Mouse (Mus musculus) embryonic facial prominence, embryonic 14.5 days (tissue): ENCODE measurements at regions not wholly inside any gene's neighbourhood (a gene's known extent, or its start where the extent isn't known, plus 50 kb on each side); places are given as distances from the start of the nearest gene placed in this dataset.
"Not testable (repeated sequence)": the region's sequence is repeated elsewhere in the genome, so short reads cannot be mapped to it uniquely, and the experiment has no call there.

Experiments
- ATAC-seq: fragments of 200-750 bp; cut with Nextera tagmentation; 2 replicates; pipeline ENCODE4 v1.8.0; 2017; ENCODE audit warnings: low read depth, moderate number of reproducible peaks, moderate TSS enrichment
- DNase-seq: peaks from one replicate; pipeline ENCODE4 v3.0.0-alpha.2; 2015; ENCODE audit warnings: low spot score
- H3K27ac ChIP-seq: fragments of 300-500 bp; sonication (generic); replicated peaks from 2 replicates; pipeline ENCODE4 v1.5.1; 2014; ENCODE audit warnings: low read depth, mild to moderate bottlenecking, low read length, moderate library complexity
- H3K27me3 ChIP-seq: fragments of 300-500 bp; sonication (generic); replicated peaks from 2 replicates; pipeline ENCODE4 v1.6.1; 2014; ENCODE audit warnings: low read length; ENCODE audit not compliant: control insufficient read depth, insufficient read depth
- H3K36me3 ChIP-seq: fragments of 300-500 bp; sonication (generic); 2 replicates; pipeline ENCODE4 v1.6.1; 2014; ENCODE audit warnings: low read length, mixed read lengths; ENCODE audit not compliant: control insufficient read depth, insufficient read depth
- H3K4me1 ChIP-seq: fragments of 300-500 bp; sonication (generic); 2 replicates; pipeline ENCODE4 v1.6.1; 2014; ENCODE audit warnings: antibody characterized with exemption, low read length; ENCODE audit not compliant: control insufficient read depth, insufficient read depth
- H3K4me2 ChIP-seq: fragments of 300-500 bp; sonication (generic); 2 replicates; pipeline ENCODE4 v1.6.1; 2014; ENCODE audit warnings: low read depth, mild to moderate bottlenecking, low read length, moderate library complexity, mixed read lengths
- H3K4me3 ChIP-seq: fragments of 300-500 bp; sonication (generic); 2 replicates; pipeline ENCODE4 v1.5.1; 2014; ENCODE audit warnings: low read depth, mild to moderate bottlenecking, low read length
- H3K9ac ChIP-seq: fragments of 300-500 bp; sonication (generic); 2 replicates; pipeline ENCODE4 v1.6.1; 2014; ENCODE audit warnings: low read depth, mild to moderate bottlenecking, low read length, moderate library complexity, mixed read lengths
- H3K9me3 ChIP-seq: fragments of 300-500 bp; sonication (generic); 2 replicates; pipeline ENCODE4 v1.6.1; 2016; ENCODE audit warnings: low read length; ENCODE audit not compliant: control insufficient read depth
- WGBS: fragments of 180-500 bp; shearing (Covaris S2); extraction: QIAGEN DNeasy Blood & Tissue Kit; methylation state at CpG from one replicate; pipeline ENCODE4 v1.1.7; 2014; 5-methylcytosine and 5-hydroxymethylcytosine counted together

GRCm38 (mm10) chr6:100408826-100409225, 121.5 kb upstream of the Rybp start:
- no peak overlapping the region for H3K4me2 ChIP-seq
- H3K36me3 ChIP-seq, result no peaks in the 10 kb centered on the region
- ATAC-seq, result no peak

GRCm38 (mm10) chr6:100406504-100406903, 119.2 kb upstream of the Rybp start:
- no peak for ATAC-seq
- H3K9me3 ChIP-seq, result 0 out of 2 replicates have a peak, but pooled peaks cover 5% of the 10 kb centered on the region
- no peak overlapping the region for H3K27ac ChIP-seq
- no peak overlapping the region for H3K4me3 ChIP-seq
- H3K4me1 ChIP-seq, result no peaks in the 10 kb centered on the region
- no peak overlapping the region for H3K9ac ChIP-seq
- no peak for DNase-seq
- WGBS, result 78% methylated on average over 4 of the region's 4 CpGs
- H3K4me2 ChIP-seq, result no peak overlapping the region
- no peaks in the 10 kb centered on the region for H3K36me3 ChIP-seq
- no peaks in the 10 kb centered on the region; the same call in 1 of the 2 replicates for H3K27me3 ChIP-seq

More at GRCm38 (mm10) chr6:100408826-100409225, 121.5 kb upstream of the Rybp start:
- 77% methylated on average over 8 of the region's 8 CpGs for WGBS
- Histone ChIP-seq H3K9ac (no peak overlapping the region), H3K9me3 (0 out of 2 replicates have a peak, but pooled peaks cover 5% of the 10 kb centered on the region), H3K27me3 (no peaks in the 10 kb centered on the region; the same call in 1 of the 2 replicates), H3K27ac (no peak overlapping the region), H3K4me1 (no peaks in the 10 kb centered on the region), H3K4me3 (no peak overlapping the region)
- DNase-seq, result no peak

GRCm38 (mm10) chr6:100404161-100404560, 116.9 kb upstream of the Rybp start:
- H3K9me3 ChIP-seq, result no peaks in the 10 kb centered on the region
- H3K4me1 ChIP-seq, result no peaks in the 10 kb centered on the region
- H3K36me3 ChIP-seq, result no peaks in the 10 kb centered on the region
- no peak overlapping the region for H3K4me3 ChIP-seq
- no peak for ATAC-seq
- H3K27me3 ChIP-seq, result no peaks in the 10 kb centered on the region; the same call in 1 of the 2 replicates
- no peak overlapping the region for H3K4me2 ChIP-seq
- 72% methylated on average over 3 of the region's 3 CpGs for WGBS
- DNase-seq, result no peak
- no peak overlapping the region for H3K27ac ChIP-seq
- no peak overlapping the region for H3K9ac ChIP-seq

GRCm38 (mm10) chr6:100402716-100403115, 115.4 kb upstream of the Rybp start:
- DNase-seq, result no peak
- no peaks in the 10 kb centered on the region for H3K4me1 ChIP-seq
- no peak overlapping the region for H3K4me2 ChIP-seq
- H3K27ac ChIP-seq, result no peak overlapping the region
- WGBS, result 51% methylated on average over 4 of the region's 4 CpGs
- H3K9me3 ChIP-seq, result no peaks in the 10 kb centered on the region
- H3K27me3 ChIP-seq, result no peaks in the 10 kb centered on the region
- no peak for ATAC-seq
- H3K36me3 ChIP-seq, result no peaks in the 10 kb centered on the region
- no peak overlapping the region for H3K9ac ChIP-seq
- H3K4me3 ChIP-seq, result no peak overlapping the region

- Histone ChIP-seq H3K36me3 (no peaks in the 10 kb centered on the region), H3K4me1 (no peaks in the 10 kb centered on the region), H3K9ac (no peak overlapping the region), H3K9me3 (no peaks in the 10 kb centered on the region), H3K4me2 (no peak overlapping the region), H3K27me3 (no peaks in the 10 kb centered on the region), H3K4me3 (no peak overlapping the region), H3K27ac (no peak overlapping the region)
- WGBS, result 88% methylated on average over 2 of the region's 2 CpGs
- DNase-seq (no peak), ATAC-seq (no peak)
These were observed 114.4 kb upstream of the Rybp start for GRCm38 (mm10) chr6:100401728-100402127.

GRCm38 (mm10) chr6:100399387-100399786, 112.1 kb upstream of the Rybp start:
- not testable (repeated sequence) for H3K4me2 ChIP-seq, DNase-seq, H3K4me3 ChIP-seq, H3K9me3 ChIP-seq, H3K27ac ChIP-seq, H3K36me3 ChIP-seq, H3K9ac ChIP-seq, ATAC-seq, H3K27me3 ChIP-seq, H3K4me1 ChIP-seq
- WGBS, result 71% methylated on average over 1 of the region's 1 CpGs

- no peak for ATAC-seq
- Histone ChIP-seq H3K4me3 (no peak overlapping the region), H3K4me2 (no peak overlapping the region), H3K9ac (no peak overlapping the region), H3K9me3 (0 out of 2 replicates have a peak, but pooled peaks cover 6% of the 10 kb centered on the region), H3K27me3 (no peaks in the 10 kb centered on the region), H3K4me1 (no peaks in the 10 kb centered on the region), H3K27ac (no peak overlapping the region), H3K36me3 (no peaks in the 10 kb centered on the region)
- no peak for DNase-seq
- 65% methylated on average over 14 of the region's 14 CpGs for WGBS
These were observed 109.3 kb upstream of the Rybp start for GRCm38 (mm10) chr6:100396311-100397200.

- Histone ChIP-seq H3K4me1 (0 out of 2 replicates have a peak, but pooled peaks cover 6% of the 10 kb centered on the region), H3K9me3 (0 out of 2 replicates have a peak, but pooled peaks cover 16% of the 10 kb centered on the region), H3K36me3 (no peaks in the 10 kb centered on the region), H3K4me2 (no peak overlapping the region), H3K4me3 (no peak overlapping the region), H3K27ac (no peak overlapping the region), H3K9ac (no peak overlapping the region), H3K27me3 (no peaks in the 10 kb centered on the region)
- no peak for ATAC-seq
- DNase-seq, result no peak
- 82% methylated on average over 7 of the region's 7 CpGs for WGBS
These were observed 103.1 kb upstream of the Rybp start for GRCm38 (mm10) chr6:100390258-100390910.
